Comparison of ENCODE assay signal across 18 mouse cellular contexts in genomic region chr15:77914507-77914906, GRCm38 (mm10).
"Had no signal": no experiment of that assay in that cellular context is flagged by ENCODE, and none has a peak within 500 bp of the region (broad histone marks: within the 10 kb centered on the region; RNA-seq: fewer than 3 reads in every experiment).

No protein-coding gene starts in this region.

- H3K4me1 ChIP-seq: midbrain, embryonic 13.5 days had no signal

- H3K9ac ChIP-seq: liver, embryonic 13.5 days; lung, embryonic 15.5 days; midbrain, embryonic 13.5 days; neural tube, embryonic 13.5 days had no signal

- DNase-seq: kidney, adult 18-20 months; kidney, adult 9 months; kidney, postnatal 14 days; left cerebral cortex, postnatal 4 days; liver, embryonic 13.5 days; retina, postnatal 1 day; right cerebral cortex, postnatal 25 days; spleen, adult 18-20 months; thymus, adult 18-20 months; thymus, postnatal 36 days had no signal

- ATAC-seq: intestine, embryonic 16.5 days; midbrain, embryonic 13.5 days; midbrain, embryonic 16.5 days had no signal

- H3K9me3 ChIP-seq: liver, embryonic 13.5 days; lung, embryonic 15.5 days; megakaryocyte, embryonic 14.5 days; midbrain, embryonic 10.5 days; midbrain, embryonic 13.5 days; neural tube, embryonic 13.5 days had no signal

- H3K4me3 ChIP-seq: liver, embryonic 13.5 days; lung, embryonic 15.5 days; megakaryocyte, embryonic 14.5 days; midbrain, embryonic 10.5 days; midbrain, embryonic 13.5 days; myocyte; neural tube, embryonic 13.5 days had no signal

- H3K4me2 ChIP-seq: liver, embryonic 13.5 days; lung, embryonic 15.5 days; midbrain, embryonic 13.5 days; neural tube, embryonic 13.5 days had no signal

- H3K27me3 ChIP-seq: liver, embryonic 13.5 days; lung, embryonic 15.5 days; megakaryocyte, embryonic 14.5 days; midbrain, embryonic 13.5 days; neural tube, embryonic 13.5 days had no signal

- H3K27ac ChIP-seq: liver, embryonic 13.5 days; lung, embryonic 15.5 days; midbrain, embryonic 10.5 days; midbrain, embryonic 13.5 days; neural tube, embryonic 13.5 days had no signal
